Mouse (Mus musculus) olfactory bulb, adult 2 months (tissue): ENCODE data around the gene Cend1. TPM values are rescaled to one million over a fixed set of nuclear protein-coding genes. Genes with fewer than 3 reads are reported as not detected.
"Not testable (repeated sequence)": the region's sequence is repeated elsewhere in the genome, so short reads cannot be mapped to it uniquely, and the experiment has no call there.

Experiments
- H3K27ac ChIP-seq: fragments of 200-500 bp; 2 replicates; pipeline ENCODE4 v1.5.1; 2012; ENCODE audit warnings: low read depth, low read length; ENCODE audit not compliant: insufficient read depth
- H3K4me1 ChIP-seq: fragments of 200-500 bp; 2 replicates; pipeline ENCODE4 v1.6.1; 2012; ENCODE audit warnings: low read length; ENCODE audit not compliant: control insufficient read depth, insufficient read depth
- H3K4me3 ChIP-seq: fragments of 200-500 bp; 2 replicates; pipeline ENCODE4 v1.5.1; 2012; ENCODE audit warnings: mild to moderate bottlenecking, low read depth, low read length, moderate library complexity; ENCODE audit not compliant: insufficient read depth
- CTCF ChIP-seq: fragments of 200-500 bp; IDR thresholded peaks from 2 replicates; pipeline ENCODE4 v1.5.1; 2012; ENCODE audit warnings: low read depth, mild to moderate bottlenecking, low read length, moderate library complexity; ENCODE audit not compliant: insufficient read depth
- POLR2A ChIP-seq: fragments of 200-500 bp; IDR thresholded peaks from 2 replicates; pipeline ENCODE4 v1.6.1; 2012; ENCODE audit warnings: mild to moderate bottlenecking, low read depth, low read length, moderate library complexity; ENCODE audit not compliant: insufficient read depth
- WGBS: fragments of 180-500 bp; shearing (Covaris S2); methylation state at CpG from one replicate; pipeline ENCODE4 v1.1.7; 2018; 5-methylcytosine and 5-hydroxymethylcytosine counted together
- polyA plus RNA-seq: library from polyadenylated mRNA; stranded (reverse); fragments of >200 nt; gene quantifications from 2 replicates; pipeline ENCODE4 v1.2.4, GENCODE M21; 2012; ENCODE audit warnings: low replicate concordance; ENCODE audit not compliant: missing spikeins, insufficient read depth, insufficient read length

The Cend1 gene
- polyA plus RNA-seq, 1 experiment = not detected

DNA sequence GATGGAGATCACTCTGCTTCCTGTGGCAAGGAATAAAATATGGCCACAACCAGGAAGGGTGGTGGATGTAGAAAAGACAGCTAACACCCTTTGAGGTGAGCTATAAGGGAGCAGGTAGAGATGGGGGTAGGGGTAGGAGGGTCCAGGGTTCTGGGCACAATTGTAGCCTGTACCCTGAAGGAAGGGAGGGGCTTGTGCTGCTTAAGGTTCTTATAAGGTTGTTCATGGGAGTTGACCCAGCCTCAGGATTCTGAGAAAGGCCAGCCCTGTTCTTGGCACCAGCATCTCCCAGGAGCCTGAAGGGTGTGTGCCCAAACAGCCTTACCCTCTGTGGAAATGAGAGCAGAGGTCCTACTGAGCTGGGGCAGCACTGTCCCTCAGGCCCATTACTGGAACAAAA, 22.6 kb upstream of the Cend1 start:
- no peak overlapping the region for H3K4me3 ChIP-seq
- H3K4me1 ChIP-seq = peaks cover 23% of the 10 kb centered on the region
- TF ChIP-seq POLR2A = no peak
- TF ChIP-seq CTCF = no peak
- H3K27ac ChIP-seq = no peak overlapping the region

- WGBS = under 1% methylated on average over 63 of the region's 63 CpGs
- Histone ChIP-seq H3K4me1 (peaks cover 8% of the 10 kb centered on the region), H3K27ac (peak within 1 kb of the TSS; percentile 100), H3K4me3 (peak within 1 kb of the TSS; percentile 81)
- TF ChIP-seq CTCF = no peak
- peak; percentile 88 for TF ChIP-seq POLR2A
Observed at GRCm38 (mm10) chr7:141447110-141447991, 18.1 kb upstream of the Cend1 start, which contains the start of gene Rplp2. Rplp2 (plus strand) TSS chr7:141447370.

GRCm38 (mm10) chr7:141446374-141446773, 17.1 kb upstream of the Cend1 start:
- WGBS = 86% methylated on average over 3 of the region's 3 CpGs
- not testable (repeated sequence) for H3K4me1 ChIP-seq, H3K27ac ChIP-seq, H3K4me3 ChIP-seq

DNA sequence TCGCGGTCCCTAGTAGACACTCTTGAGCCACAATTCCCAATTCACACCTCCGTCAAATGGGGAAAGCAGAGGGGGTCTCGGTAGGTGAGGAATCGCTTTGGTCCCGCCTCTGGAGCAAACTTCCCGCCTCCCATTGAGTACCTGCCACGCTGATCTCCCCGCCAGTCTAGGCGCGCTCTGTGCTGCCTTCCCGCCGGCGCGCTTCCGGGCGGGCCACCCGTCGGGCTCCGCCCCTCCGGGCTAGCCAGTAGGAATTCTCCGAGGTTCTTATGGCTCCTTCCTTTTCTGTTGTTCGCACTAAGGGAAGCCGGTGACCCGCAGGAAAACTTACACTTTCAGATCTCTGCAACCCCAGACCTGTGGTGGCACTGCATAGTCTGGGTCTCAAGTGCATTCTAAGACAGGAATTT, 14.5 kb upstream of the Cend1 start, which contains the start of gene Pidd1:
Gene Pidd1 (minus strand): TSS at position 198 of the 410 bp plus-strand sequence.
- WGBS = 1% methylated on average over 25 of the region's 25 CpGs
- Histone ChIP-seq H3K4me3 (peak within 1 kb of the TSS; percentile 12; the same call in 1 of the 2 replicates), H3K27ac (no peak within 1 kb of the TSS)

GRCm38 (mm10) chr7:141443081-141443821, 14.0 kb upstream of the Cend1 start:
- 19% methylated on average over 12 of the region's 12 CpGs for WGBS
- Histone ChIP-seq H3K4me1 (peaks cover 7% of the 10 kb centered on the region; the same call in 1 of the 2 replicates), H3K4me3 (0 out of 2 replicates have a peak overlapping the region, but pooled peaks have one; percentile 12), H3K27ac (no peak overlapping the region)
- no peak for TF ChIP-seq CTCF
- no peak for TF ChIP-seq POLR2A

More for the DNA sequence above, 14.5 kb upstream of the Cend1 start, which contains the start of gene Pidd1:
- peaks cover 11% of the 10 kb centered on the region for H3K4me1 ChIP-seq
- TF ChIP-seq CTCF = no peak
- TF ChIP-seq POLR2A = no peak

- H3K4me1 ChIP-seq = peaks cover 7% of the 10 kb centered on the region; the same call in 1 of the 2 replicates
- H3K27ac ChIP-seq = no peak overlapping the region
- H3K4me3 ChIP-seq = no peak overlapping the region
- 94% methylated on average over 13 of the region's 13 CpGs for WGBS
- TF ChIP-seq POLR2A = no peak
Observed at GRCm38 (mm10) chr7:141442199-141442598, 12.9 kb upstream of the Cend1 start.

DNA sequence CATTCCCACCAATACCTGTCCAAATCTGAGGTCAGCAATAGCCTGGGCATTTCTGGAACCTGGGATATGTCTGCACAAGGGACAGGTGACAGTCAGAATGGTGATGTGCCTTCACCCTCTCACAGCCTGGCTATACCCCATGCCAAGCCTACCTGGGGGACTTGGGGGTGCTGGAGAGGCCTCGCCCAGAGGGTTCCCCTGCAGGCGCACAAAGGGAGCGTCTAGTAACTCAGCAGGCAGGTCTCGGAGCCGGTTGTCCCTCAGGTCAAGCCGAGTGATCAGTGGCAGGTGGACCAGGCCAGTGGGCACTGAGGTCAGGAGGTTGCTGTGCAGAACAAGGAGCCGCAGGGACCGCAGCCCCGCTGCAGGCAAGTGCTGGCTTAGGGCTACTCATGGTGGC, 12.2 kb upstream of the Cend1 start:
- Histone ChIP-seq H3K27ac (no peak overlapping the region), H3K4me3 (no peak overlapping the region), H3K4me1 (peaks cover 12% of the 10 kb centered on the region)
- no peak for TF ChIP-seq CTCF
- TF ChIP-seq POLR2A = no peak
- 95% methylated on average over 9 of the region's 9 CpGs for WGBS

DNA sequence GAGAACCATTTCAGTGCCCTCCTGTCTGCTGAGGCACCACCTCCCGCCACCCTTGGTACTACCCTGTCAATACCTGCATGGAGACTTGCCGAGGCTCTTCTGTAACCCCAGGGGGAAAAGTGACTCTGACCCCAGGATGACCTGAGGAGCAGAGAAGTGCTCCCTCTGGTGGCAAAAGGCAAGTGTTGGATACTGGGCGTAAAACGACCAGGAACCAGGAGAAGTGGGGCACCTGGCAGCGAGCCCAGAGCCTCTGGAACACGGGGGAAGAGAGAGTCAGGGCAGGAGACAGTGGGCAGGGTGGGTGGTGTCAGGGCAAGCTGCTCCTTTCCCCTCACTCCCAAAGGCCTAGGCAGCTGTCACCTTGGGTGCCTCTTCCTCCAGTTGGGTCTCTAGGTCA, 11.3 kb upstream of the Cend1 start:
- Histone ChIP-seq H3K4me3 (no peak overlapping the region), H3K4me1 (peaks cover 16% of the 10 kb centered on the region), H3K27ac (no peak overlapping the region)
- peak; percentile 47; the same call in 1 of the 2 replicates for TF ChIP-seq CTCF
- TF ChIP-seq POLR2A = no peak
- 17% methylated on average over 6 of the region's 6 CpGs for WGBS

- TF ChIP-seq POLR2A (no peak), CTCF (no peak)
- no peak overlapping the region for H3K4me3 ChIP-seq
- H3K27ac ChIP-seq = no peak overlapping the region
- 95% methylated on average over 11 of the region's 11 CpGs for WGBS
- peaks cover 22% of the 10 kb centered on the region for H3K4me1 ChIP-seq
Observed at GRCm38 (mm10) chr7:141439811-141440210, 10.5 kb upstream of the Cend1 start.
